Mouse (Mus musculus): ENCODE measurements around the gene Defb43.

DNA sequence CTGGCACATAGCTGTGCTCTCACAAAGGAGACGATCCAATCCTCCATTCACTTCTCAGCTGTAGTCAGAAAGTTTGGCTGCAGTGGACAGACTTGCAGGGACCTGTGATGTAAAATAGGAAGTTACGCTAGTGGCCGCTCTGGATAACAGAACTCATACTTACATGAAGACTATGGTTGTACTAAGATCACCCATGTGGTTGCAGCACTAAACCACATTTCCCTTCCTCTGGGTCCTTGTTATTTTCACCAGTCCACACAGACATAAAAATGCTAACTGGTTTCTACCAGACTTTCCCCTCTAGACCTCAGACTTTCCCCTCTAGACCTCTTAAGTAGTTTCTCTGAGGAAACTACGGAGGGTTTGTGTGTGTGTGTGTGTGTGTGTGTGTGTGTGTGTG is 12.6 kb upstream of the Defb43 start:
- TF ChIP-seq POLR2A (IDR thresholded peaks at IDR 0.05; ENCODE audit: insufficient read depth, low read length) (no peak), CTCF (IDR thresholded peaks at IDR 0.05; ENCODE audit: low read depth, low read length) (no peak), EP300 (IDR thresholded peaks at IDR 0.05; ENCODE audit: insufficient read depth, low read depth, low read length) (no peak)

Data from ES-Bruce4 (cell line).